Mouse (Mus musculus): ENCODE data around the gene Usp31.
A peak's percentile ranks its signal among the peaks of the same experiment; 100 is the strongest.

Gene Usp31

GRCm38 (mm10) chr7:121707073-121707667, at the start of gene Usp31:
Usp31 (minus strand) TSS chr7:121707253.
- DNase-seq (ENCODE audit: low spot score), result peak; percentile 63

- no peak for DNase-seq (ENCODE audit: low spot score)
These were observed 47.7 kb upstream of the Usp31 start for GRCm38 (mm10) chr7:121754748-121755147.

GRCm38 (mm10) chr7:121750244-121750643, 43.2 kb upstream of the Usp31 start:
- no peak for DNase-seq (ENCODE audit: low spot score)

- no peak for DNase-seq (ENCODE audit: low spot score)
These were observed 30.7 kb upstream of the Usp31 start for GRCm38 (mm10) chr7:121737511-121738415.

- peak; percentile 83 for DNase-seq (ENCODE audit: low spot score)
These were observed 27.2 kb upstream of the Usp31 start, which contains the start of gene Scnn1g for GRCm38 (mm10) chr7:121734171-121734831. Scnn1g (plus strand) TSS chr7:121734479.

GRCm38 (mm10) chr7:121730225-121730624, 23.2 kb upstream of the Usp31 start:
- no peak for DNase-seq (ENCODE audit: low spot score)

GRCm38 (mm10) chr7:121717031-121717430, 10.0 kb upstream of the Usp31 start:
- no peak for DNase-seq (ENCODE audit: low spot score)

GRCm38 (mm10) chr7:121711171-121711570, 4.1 kb upstream of the Usp31 start:
- DNase-seq (ENCODE audit: low spot score), result no peak

- peak; percentile 11 for DNase-seq (ENCODE audit: low spot score)
These were observed 511 bp downstream of the Usp31 start for GRCm38 (mm10) chr7:121706411-121707072.

- DNase-seq (ENCODE audit: low spot score), result no peak
These were observed 2.0 kb downstream of the Usp31 start for GRCm38 (mm10) chr7:121705051-121705450.

- no peak for DNase-seq (ENCODE audit: low spot score)
These were observed 5.1 kb downstream of the Usp31 start for GRCm38 (mm10) chr7:121701983-121702382.

- DNase-seq (ENCODE audit: low spot score), result no peak
These were observed 6.6 kb downstream of the Usp31 start for GRCm38 (mm10) chr7:121700480-121700879.

GRCm38 (mm10) chr7:121699218-121699617, 7.8 kb downstream of the Usp31 start:
- no peak for DNase-seq (ENCODE audit: low spot score)

- DNase-seq (ENCODE audit: low spot score), result no peak
These were observed 9.5 kb downstream of the Usp31 start for GRCm38 (mm10) chr7:121697574-121697973.

- DNase-seq (ENCODE audit: low spot score), result no peak
These were observed 9.9 kb downstream of the Usp31 start for GRCm38 (mm10) chr7:121697170-121697569.

GRCm38 (mm10) chr7:121691803-121692202, 15.2 kb downstream of the Usp31 start:
- DNase-seq (ENCODE audit: low spot score), result no peak

GRCm38 (mm10) chr7:121689338-121689737, 17.7 kb downstream of the Usp31 start:
- DNase-seq (ENCODE audit: low spot score), result no peak

- DNase-seq (ENCODE audit: low spot score), result no peak
These were observed 21.7 kb downstream of the Usp31 start for GRCm38 (mm10) chr7:121685140-121685984.

GRCm38 (mm10) chr7:121681191-121681590, 25.9 kb downstream of the Usp31 start:
- no peak for DNase-seq (ENCODE audit: low spot score)

- DNase-seq (ENCODE audit: low spot score), result no peak
These were observed 29.8 kb downstream of the Usp31 start for GRCm38 (mm10) chr7:121677105-121677753.

- no peak for DNase-seq (ENCODE audit: low spot score)
These were observed 46.3 kb downstream of the Usp31 start for GRCm38 (mm10) chr7:121660705-121661104.
